Mouse (Mus musculus) embryo, embryonic 10 days (tissue): ENCODE results near the gene Dnah10.
"Not testable (repeated sequence)": the region's sequence is repeated elsewhere in the genome, so short reads cannot be mapped to it uniquely, and the experiment has no call there.

Source experiments
- DNase-seq: peaks from one replicate; pipeline ENCODE4 v3.0.0-alpha.2; 2015; ENCODE audit warnings: low spot score

Gene Dnah10

GRCm38 (mm10) chr5:124724997-124725396 lies at the start of gene Dnah10:
Dnah10 (plus strand) TSS chr5:124725085.
- DNase-seq: peak; percentile 61

DNA sequence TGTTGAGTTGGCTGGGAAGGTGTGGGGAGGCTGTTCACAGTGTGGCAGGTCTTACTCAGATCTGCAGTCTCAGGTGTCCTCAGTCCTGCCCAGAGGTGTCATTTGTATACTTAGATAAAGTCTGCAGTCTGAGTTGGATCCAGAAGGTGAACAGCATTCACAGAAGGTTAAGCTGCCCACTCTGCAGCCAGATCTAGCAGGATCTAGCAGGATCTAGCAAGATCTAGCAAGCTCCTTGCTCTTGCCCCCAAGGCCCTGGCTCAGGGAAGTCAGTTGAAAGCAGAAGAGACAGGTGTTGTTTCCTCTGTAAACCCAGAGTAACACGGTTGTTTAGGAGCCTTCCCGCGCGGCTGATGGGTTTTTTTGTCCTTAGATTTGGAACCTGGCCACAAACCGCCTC lies 11.1 kb upstream of the Dnah10 start:
- DNase-seq: no peak

DNA sequence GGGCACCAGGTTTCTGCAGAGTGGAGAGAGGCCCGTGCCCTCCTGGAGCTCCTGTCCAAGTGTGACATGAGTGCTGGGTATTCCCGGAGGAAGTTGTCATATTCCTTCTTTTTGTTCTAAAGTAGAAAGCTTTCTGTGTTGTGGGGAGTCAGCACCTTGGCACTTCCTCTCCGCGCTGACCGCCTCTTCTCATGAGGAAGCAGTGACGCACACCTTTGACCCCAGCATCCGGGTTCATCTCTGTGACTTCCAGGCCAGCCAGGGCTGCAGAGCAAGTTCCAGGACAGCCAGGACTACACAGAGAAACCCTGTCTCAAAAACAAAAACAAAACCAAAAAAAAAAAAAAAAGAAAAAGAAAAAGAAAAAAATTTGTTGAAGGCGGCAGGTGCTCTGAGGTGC lies 9.8 kb upstream of the Dnah10 start:
- peak; percentile 38 for DNase-seq

DNA sequence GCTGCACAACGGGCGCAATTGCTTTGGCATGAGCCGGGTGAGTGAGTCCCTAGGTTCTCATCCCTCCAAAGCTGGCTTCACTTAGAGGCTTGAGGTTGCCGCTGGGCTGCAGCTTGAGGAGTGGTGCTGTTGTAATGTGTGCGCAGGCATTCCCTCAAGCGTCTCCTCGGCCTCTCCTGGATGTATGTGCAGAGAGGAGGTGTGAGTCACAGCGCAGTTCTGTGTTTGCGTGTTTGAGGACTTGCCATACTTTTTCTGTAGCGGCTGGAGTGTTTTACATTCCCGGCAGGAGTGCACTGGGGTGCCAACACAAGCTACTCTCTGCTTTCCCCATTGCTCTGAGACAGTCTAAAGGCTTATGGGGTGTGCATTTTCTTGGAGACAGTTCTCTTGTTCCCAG lies 6.9 kb upstream of the Dnah10 start:
- DNase-seq: no peak

GRCm38 (mm10) chr5:124718396-124718795 lies 6.5 kb upstream of the Dnah10 start:
- no peak for DNase-seq

DNA sequence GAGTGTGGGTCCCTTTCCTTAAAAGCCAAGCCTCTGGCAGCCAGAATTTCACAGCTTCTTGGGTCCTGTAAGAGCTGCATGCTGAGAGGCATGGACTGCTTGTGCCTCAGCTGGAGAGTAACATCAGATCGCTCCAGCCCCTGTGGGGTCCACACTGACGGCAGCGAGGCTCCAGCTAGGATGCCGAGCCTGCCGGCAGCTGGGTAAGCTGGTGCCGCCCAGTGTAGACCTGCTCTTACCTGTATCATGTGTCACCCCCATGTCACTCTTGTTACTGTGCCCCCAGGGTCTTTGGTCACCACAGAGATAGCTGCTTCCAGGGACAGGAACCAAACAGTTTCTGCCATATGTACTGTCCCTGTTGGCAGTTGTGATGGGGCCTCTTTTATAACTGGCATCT lies 1.8 kb upstream of the Dnah10 start:
- DNase-seq: no peak

- peak; percentile 5 for DNase-seq
These were observed 4.8 kb downstream of the Dnah10 start for GRCm38 (mm10) chr5:124729662-124730206.

DNA sequence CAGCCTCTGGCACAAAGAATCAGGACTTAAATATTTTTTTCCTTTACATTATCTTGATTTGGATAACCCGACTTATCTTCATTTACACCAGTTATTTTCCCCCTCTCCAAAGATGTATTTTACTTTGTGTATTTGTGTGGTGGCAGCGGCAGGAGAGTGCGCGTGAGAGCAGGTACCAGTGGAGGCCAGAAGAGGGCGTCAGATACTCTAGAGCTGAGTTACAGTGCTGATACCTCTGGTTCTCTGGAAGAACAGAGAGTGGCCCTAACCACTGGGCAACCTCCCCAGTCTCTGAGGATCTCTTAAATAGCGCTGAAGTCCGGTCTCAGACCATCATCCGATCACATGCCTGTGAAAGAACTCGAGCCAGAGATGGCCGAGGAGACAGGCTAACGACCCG lies 9.1 kb downstream of the Dnah10 start:
- no peak for DNase-seq

DNA sequence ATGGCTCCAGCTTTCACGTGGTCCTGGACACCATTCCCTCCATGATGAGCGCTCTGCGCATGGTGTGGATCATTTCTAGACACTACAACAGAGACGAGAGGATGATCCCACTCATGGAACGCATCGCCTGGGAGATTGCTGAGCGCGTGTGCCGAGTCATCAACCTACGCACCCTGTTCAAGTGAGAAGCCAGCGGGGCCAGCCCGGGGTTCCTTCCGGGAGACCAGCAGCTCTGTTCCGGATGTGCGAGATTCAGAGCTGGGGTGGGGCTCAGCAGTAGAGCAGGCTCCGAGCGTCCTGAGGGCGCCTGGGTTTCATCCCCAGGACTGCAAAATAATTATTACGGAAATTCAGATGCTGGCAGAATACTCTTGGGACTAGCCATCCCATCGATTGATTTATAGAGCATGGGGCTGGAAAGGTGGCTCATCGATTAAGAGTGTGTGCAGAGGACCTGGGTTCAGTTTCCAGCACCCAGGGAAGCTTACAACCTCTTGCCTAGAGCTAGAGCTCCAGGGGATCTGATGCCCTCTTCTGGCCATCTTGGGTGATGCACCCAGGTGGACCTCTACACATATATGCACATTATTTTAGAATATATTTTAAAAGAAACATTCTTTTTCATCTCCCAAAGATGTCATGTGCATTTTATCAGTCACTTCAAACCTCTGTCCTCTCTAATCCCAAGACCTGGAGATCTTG lies 17.2 kb downstream of the Dnah10 start:
- no peak for DNase-seq

- no peak for DNase-seq
These were observed 19.0 kb downstream of the Dnah10 start for GRCm38 (mm10) chr5:124743841-124744240.

GRCm38 (mm10) chr5:124746220-124746619 lies 21.3 kb downstream of the Dnah10 start:
- no peak for DNase-seq

- no peak for DNase-seq
These were observed 23.4 kb downstream of the Dnah10 start for GRCm38 (mm10) chr5:124748296-124748695.

- no peak for DNase-seq
These were observed 26.8 kb downstream of the Dnah10 start for GRCm38 (mm10) chr5:124751656-124752055.

DNA sequence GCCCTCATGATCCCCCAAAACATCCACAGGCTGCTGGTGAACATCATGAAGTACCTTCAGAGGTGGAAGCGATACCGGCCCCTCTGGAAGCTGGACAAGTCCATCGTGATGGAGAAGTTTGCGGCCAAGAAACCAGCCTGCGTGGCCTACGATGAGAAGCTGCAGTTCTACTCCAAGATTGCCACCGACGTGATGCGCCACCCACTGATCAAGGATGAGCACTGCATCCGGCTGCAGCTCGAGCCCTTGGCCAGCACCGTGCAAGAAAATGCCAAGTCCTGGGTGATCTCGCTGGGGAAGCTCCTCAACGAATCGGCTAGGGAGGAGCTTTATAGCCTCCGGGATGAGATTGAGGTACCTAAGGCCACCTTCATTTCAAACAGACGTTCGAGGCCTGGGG lies 36.1 kb downstream of the Dnah10 start:
- peak; percentile 35 for DNase-seq

- no peak for DNase-seq
These were observed 36.9 kb downstream of the Dnah10 start for GRCm38 (mm10) chr5:124761787-124762186.

GRCm38 (mm10) chr5:124774552-124774951 lies 49.7 kb downstream of the Dnah10 start:
- DNase-seq: no peak

GRCm38 (mm10) chr5:124776289-124776688 lies 51.4 kb downstream of the Dnah10 start:
- not testable (repeated sequence) for DNase-seq

- DNase-seq: peak; percentile 53
These were observed 52.4 kb downstream of the Dnah10 start for GRCm38 (mm10) chr5:124777178-124777709.

GRCm38 (mm10) chr5:124779926-124780325 lies 55.0 kb downstream of the Dnah10 start:
- no peak for DNase-seq

- DNase-seq: no peak
These were observed 56.8 kb downstream of the Dnah10 start for GRCm38 (mm10) chr5:124781696-124782095.

GRCm38 (mm10) chr5:124785650-124786049 lies 60.8 kb downstream of the Dnah10 start:
- no peak for DNase-seq

- DNase-seq: no peak
These were observed 67.2 kb downstream of the Dnah10 start for GRCm38 (mm10) chr5:124792112-124792511.

DNA sequence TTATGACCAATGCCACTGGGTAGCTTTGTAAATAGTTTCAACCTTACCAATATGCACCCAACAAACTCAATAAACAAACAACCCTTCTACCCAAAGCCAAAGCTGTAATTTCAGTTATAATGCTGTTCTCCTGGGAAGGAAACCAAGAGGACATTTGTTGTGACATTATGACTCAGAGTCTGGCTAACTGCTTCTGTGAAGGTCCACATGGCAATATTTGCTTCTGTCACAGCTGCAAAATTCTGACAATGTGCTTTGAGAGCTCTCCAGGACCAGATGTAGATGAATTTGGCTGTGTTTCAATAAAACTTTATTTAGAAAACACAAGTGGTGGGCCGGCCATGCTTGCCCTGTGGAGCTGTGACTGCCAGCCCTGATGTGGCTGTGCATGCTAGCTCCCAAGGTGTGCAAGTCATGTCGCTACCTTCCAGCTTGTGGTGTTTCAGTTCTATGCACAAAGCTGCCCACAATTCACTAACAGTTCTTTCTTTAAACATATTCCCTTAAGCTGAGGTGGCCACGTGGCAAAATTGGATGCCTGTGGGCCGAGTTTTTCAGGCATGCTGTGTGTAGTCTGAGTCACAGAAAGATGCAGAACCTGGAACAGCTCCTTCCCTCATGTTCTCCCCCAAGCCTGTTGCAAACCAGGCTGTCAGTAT lies 85.0 kb downstream of the Dnah10 start:
- DNase-seq: no peak
